ENCODE assay signal across 8 mouse cellular contexts in genomic region chr1:127989876-127990731, GRCm38 (mm10).
DNase-seq lines count a peak whose midpoint lies in the region; ATAC-seq and TF ChIP-seq lines count a peak whose summit lies in the region.

No protein-coding gene starts in this region.

- no peak overlapping the region for H3K4me2 ChIP-seq in neural tube, embryonic 11.5 days (ENCODE audit: low read depth)
- peak overlapping the region; percentile 21 for H3K4me2 ChIP-seq in heart, embryonic 12.5 days
- no peak overlapping the region for H3K4me2 ChIP-seq in stomach, postnatal 0 days (replicated peaks; ENCODE audit: low read depth)

- no peak for TF ChIP-seq EP300 in stomach, postnatal 0 days (optimal IDR thresholded peaks at IDR 0.05)

- no peaks in the 10 kb centered on the region for H3K36me3 ChIP-seq in neural tube, embryonic 11.5 days (ENCODE audit: control insufficient read depth, insufficient read depth, low read length)
- H3K36me3 ChIP-seq in heart, embryonic 12.5 days: peaks cover 3% of the 10 kb centered on the region; the same call in 1 of the 2 replicates
- no peaks in the 10 kb centered on the region for H3K36me3 ChIP-seq in stomach, postnatal 0 days (ENCODE audit: control insufficient read depth, insufficient read depth, low read length)

- no peak for ATAC-seq in neural tube, embryonic 11.5 days (ENCODE audit: insufficient read depth, low FRiP score, low TSS enrichment)
- no peak for ATAC-seq in heart, embryonic 12.5 days (ENCODE audit: insufficient number of reproducible peaks, low FRiP score)
- 0 out of 2 replicates have a peak, but pooled peaks have one; percentile 24 for ATAC-seq in megakaryocyte, adult 5-6 weeks (ENCODE audit: poor library complexity, severe bottlenecking)
- peak; percentile 56; the same call in 1 of the 2 replicates for ATAC-seq in stomach, postnatal 0 days (ENCODE audit: low FRiP score, low TSS enrichment)

- WGBS in neural tube, embryonic 11.5 days: 56% methylated on average over 9 of the region's 9 CpGs
- 41% methylated on average over 9 of the region's 9 CpGs for WGBS in heart, embryonic 12.5 days
- 56% methylated on average over 9 of the region's 9 CpGs for WGBS in stomach, postnatal 0 days

- no peaks in the 10 kb centered on the region for H3K9me3 ChIP-seq in neural tube, embryonic 11.5 days (ENCODE audit: control insufficient read depth, low read length)
- H3K9me3 ChIP-seq in heart, embryonic 12.5 days (replicated peaks): 0 out of 2 replicates have a peak, but pooled peaks cover 2% of the 10 kb centered on the region
- no peaks in the 10 kb centered on the region for H3K9me3 ChIP-seq in stomach, postnatal 0 days (ENCODE audit: control insufficient read depth, low read length)

- H3K27me3 ChIP-seq in neural tube, embryonic 11.5 days (ENCODE audit: control insufficient read depth, insufficient read depth, low read length): no peaks in the 10 kb centered on the region
- no peaks in the 10 kb centered on the region for H3K27me3 ChIP-seq in heart, embryonic 12.5 days (replicated peaks)
- H3K27me3 ChIP-seq in stomach, postnatal 0 days (ENCODE audit: control insufficient read depth, insufficient read depth, low read length): no peaks in the 10 kb centered on the region

- no peak overlapping the region for H3K4me3 ChIP-seq in neural tube, embryonic 11.5 days (ENCODE audit: low read depth, low read length)
- H3K4me3 ChIP-seq in heart, embryonic 12.5 days: no peak overlapping the region
- no peak overlapping the region for H3K4me3 ChIP-seq in stomach, postnatal 0 days (ENCODE audit: low read depth, low read length)

- no peaks in the 10 kb centered on the region for H3K4me1 ChIP-seq in neural tube, embryonic 11.5 days (ENCODE audit: control insufficient read depth, insufficient read depth, low read length)
- peaks cover 15% of the 10 kb centered on the region for H3K4me1 ChIP-seq in heart, embryonic 12.5 days (replicated peaks)
- H3K4me1 ChIP-seq in stomach, postnatal 0 days (replicated peaks; ENCODE audit: control insufficient read depth, insufficient read depth): no peaks in the 10 kb centered on the region

- peak; percentile 13; the same call in 1 of the 2 replicates for TF ChIP-seq CTCF in stomach, postnatal 0 days (IDR thresholded peaks at IDR 0.05; ENCODE audit: low read depth)

- DNase-seq in neural tube, embryonic 11.5 days (ENCODE audit: low spot score): peak; percentile 18
- DNase-seq in neural tube, embryonic 10.5 days (ENCODE audit: extremely low spot score, low spot score): no peak
- peak; percentile 60 for DNase-seq in cerebellum, adult 8-10 months
- DNase-seq in kidney, postnatal 25 days: peak; percentile 8 to 52
- peak; percentile 16 for DNase-seq in stomach, postnatal 0 days (ENCODE audit: low spot score)
- no peak for DNase-seq in spleen, postnatal 10 days (ENCODE audit: low spot score in 2 of 2)

- no peak overlapping the region for H3K9ac ChIP-seq in neural tube, embryonic 11.5 days (ENCODE audit: low read length)
- 0 out of 2 replicates have a peak overlapping the region, but pooled peaks have one; percentile 6 for H3K9ac ChIP-seq in heart, embryonic 12.5 days
- peak overlapping the region; percentile 18; the same call in 1 of the 2 replicates for H3K9ac ChIP-seq in stomach, postnatal 0 days (ENCODE audit: low read length)

- no peak overlapping the region for H3K27ac ChIP-seq in neural tube, embryonic 11.5 days (ENCODE audit: low read depth, low read length)
- H3K27ac ChIP-seq in heart, embryonic 12.5 days (ENCODE audit: poor library complexity, severe bottlenecking): no peak overlapping the region
- H3K27ac ChIP-seq in stomach, postnatal 0 days (replicated peaks): peak overlapping the region; percentile 56

Comparison
In these comparisons a context has a peak if more than half of its experiments do, and no peak if none do; other contexts are left out.
1. DNase-seq: peak in neural tube, embryonic 11.5 days (single experiment), cerebellum, adult 8-10 months (single experiment), kidney, postnatal 25 days (2 of 2) and stomach, postnatal 0 days (single experiment); none in neural tube, embryonic 10.5 days (single experiment) and spleen, postnatal 10 days (0 of 2).
2. ATAC-seq: peak in megakaryocyte, adult 5-6 weeks (single experiment) and stomach, postnatal 0 days (single experiment); none in neural tube, embryonic 11.5 days (single experiment) and heart, embryonic 12.5 days (single experiment).